Mouse (Mus musculus): ENCODE measurements at regions not wholly inside any gene's neighbourhood (a gene's known extent, or its start where the extent isn't known, plus 50 kb on each side); places are given as distances from the start of the nearest gene placed in this dataset.

DNA sequence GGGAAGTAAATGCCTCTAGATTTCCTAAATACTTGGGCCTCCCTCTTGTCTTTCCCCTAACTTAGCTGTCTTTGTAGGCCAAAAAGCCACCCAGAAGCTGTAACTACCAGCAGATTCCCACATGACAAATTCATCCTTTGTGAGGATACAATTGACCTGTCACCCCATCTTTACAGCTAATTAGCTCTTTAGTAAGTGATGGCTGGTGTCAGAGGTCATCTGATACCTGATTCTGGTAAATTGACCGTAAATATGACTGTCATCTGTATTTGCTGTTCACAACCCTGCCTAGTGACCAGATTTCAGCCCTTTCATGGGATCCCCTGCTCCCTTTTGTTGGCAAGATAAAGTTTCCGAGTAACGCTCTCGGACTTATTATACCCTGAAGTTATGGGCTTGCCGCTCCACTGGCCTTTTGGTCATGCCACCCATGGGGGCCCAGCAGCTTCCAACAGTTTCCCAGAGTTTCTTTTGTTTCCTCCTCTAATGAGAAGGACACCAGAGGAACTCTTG lies 279.5 kb downstream of the Gpat3 start:
- H3K27me3 ChIP-seq (ENCODE audit: control insufficient read depth, insufficient read depth, low read length): no peaks in the 10 kb centered on the region
- TF ChIP-seq POLR2A (IDR thresholded peaks at IDR 0.05; ENCODE audit: control insufficient read depth, low read depth, low read length) (no peak), CTCF (IDR thresholded peaks at IDR 0.05; ENCODE audit: control insufficient read depth, insufficient read depth, insufficient replicate concordance, low read depth, low read length) (no peak)
- no peak overlapping the region for H3K4me3 ChIP-seq (ENCODE audit: control insufficient read depth, low read depth, low read length)

DNA sequence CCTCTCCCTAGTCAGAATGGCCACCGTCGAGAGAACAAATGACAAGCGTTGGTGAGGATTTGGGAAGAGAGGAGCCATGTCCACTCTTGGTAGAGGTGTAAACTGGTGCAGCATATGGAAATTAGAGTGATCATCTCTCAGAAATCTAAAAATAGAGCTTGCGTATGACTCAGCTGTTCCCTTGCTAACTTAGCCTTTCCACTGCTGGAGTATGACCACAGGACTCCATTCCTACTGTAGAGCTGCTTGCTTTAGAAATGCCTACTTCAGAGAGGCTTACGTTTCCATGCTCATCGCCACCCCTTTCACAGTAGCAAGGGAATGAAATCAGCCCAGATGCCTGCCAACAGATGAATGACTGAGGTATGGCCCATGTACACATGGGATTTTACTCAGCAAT lies 277.4 kb downstream of the Gpat3 start:
- Histone ChIP-seq H3K4me1 (ENCODE audit: control insufficient read depth, insufficient read depth, low read length) (no peaks in the 10 kb centered on the region), H3K27ac (ENCODE audit: control insufficient read depth, insufficient read depth, low read depth, low read length) (no peak overlapping the region), H3K36me3 (ENCODE audit: control insufficient read depth, insufficient read depth, low read length) (no peaks in the 10 kb centered on the region), H3K4me3 (ENCODE audit: control insufficient read depth, low read depth, low read length) (no peak overlapping the region), H3K27me3 (ENCODE audit: control insufficient read depth, insufficient read depth, low read length) (no peaks in the 10 kb centered on the region)
- TF ChIP-seq POLR2A (IDR thresholded peaks at IDR 0.05; ENCODE audit: control insufficient read depth, low read depth, low read length) (no peak), CTCF (IDR thresholded peaks at IDR 0.05; ENCODE audit: control insufficient read depth, insufficient read depth, insufficient replicate concordance, low read depth, low read length) (no peak)

More for the DNA sequence above, 279.5 kb downstream of the Gpat3 start:
- no peaks in the 10 kb centered on the region for H3K4me1 ChIP-seq (ENCODE audit: control insufficient read depth, insufficient read depth, low read length)
- H3K27ac ChIP-seq (ENCODE audit: control insufficient read depth, insufficient read depth, low read depth, low read length): no peak overlapping the region
- no peaks in the 10 kb centered on the region for H3K36me3 ChIP-seq (ENCODE audit: control insufficient read depth, insufficient read depth, low read length)

DNA sequence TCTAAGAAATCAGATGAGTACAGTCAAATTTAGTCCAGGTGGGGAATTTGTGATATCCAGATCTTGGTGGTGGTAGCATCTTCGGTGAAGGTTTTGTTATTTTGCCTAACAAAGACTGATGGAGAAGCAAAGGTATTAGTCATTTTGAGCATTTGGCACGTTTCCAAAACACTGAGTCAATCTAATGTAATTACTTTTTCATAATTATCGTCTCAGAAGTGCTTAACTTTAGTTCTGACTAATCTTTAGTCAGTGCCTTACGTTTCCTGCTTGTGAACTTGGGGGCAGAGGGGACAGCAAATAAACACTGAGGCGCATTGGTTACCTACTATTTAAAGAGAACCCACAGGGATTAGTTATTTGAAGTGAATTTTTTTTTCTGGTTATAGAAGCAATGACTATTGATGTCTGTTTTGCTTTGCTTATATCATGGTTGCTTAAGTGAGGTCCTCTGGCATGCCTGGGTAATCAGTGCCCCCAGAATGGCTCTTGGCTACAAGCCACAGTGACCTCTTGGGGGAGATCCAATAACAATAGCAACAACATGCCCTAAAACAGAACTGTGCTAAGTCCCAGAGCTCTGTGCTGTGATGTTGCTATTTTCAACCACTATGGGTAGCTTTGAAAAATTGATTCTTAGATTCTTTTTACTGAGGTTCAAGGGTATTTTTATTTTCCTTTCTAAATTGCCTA lies 275.1 kb downstream of the Gpat3 start:
- TF ChIP-seq POLR2A (IDR thresholded peaks at IDR 0.05; ENCODE audit: control insufficient read depth, low read depth, low read length) (no peak), CTCF (IDR thresholded peaks at IDR 0.05; ENCODE audit: control insufficient read depth, insufficient read depth, insufficient replicate concordance, low read depth, low read length) (no peak)
- Histone ChIP-seq H3K27ac (ENCODE audit: control insufficient read depth, insufficient read depth, low read depth, low read length) (no peak overlapping the region), H3K36me3 (ENCODE audit: control insufficient read depth, insufficient read depth, low read length) (no peaks in the 10 kb centered on the region), H3K4me3 (ENCODE audit: control insufficient read depth, low read depth, low read length) (no peak overlapping the region), H3K27me3 (ENCODE audit: control insufficient read depth, insufficient read depth, low read length) (no peaks in the 10 kb centered on the region), H3K4me1 (ENCODE audit: control insufficient read depth, insufficient read depth, low read length) (no peaks in the 10 kb centered on the region)

DNA sequence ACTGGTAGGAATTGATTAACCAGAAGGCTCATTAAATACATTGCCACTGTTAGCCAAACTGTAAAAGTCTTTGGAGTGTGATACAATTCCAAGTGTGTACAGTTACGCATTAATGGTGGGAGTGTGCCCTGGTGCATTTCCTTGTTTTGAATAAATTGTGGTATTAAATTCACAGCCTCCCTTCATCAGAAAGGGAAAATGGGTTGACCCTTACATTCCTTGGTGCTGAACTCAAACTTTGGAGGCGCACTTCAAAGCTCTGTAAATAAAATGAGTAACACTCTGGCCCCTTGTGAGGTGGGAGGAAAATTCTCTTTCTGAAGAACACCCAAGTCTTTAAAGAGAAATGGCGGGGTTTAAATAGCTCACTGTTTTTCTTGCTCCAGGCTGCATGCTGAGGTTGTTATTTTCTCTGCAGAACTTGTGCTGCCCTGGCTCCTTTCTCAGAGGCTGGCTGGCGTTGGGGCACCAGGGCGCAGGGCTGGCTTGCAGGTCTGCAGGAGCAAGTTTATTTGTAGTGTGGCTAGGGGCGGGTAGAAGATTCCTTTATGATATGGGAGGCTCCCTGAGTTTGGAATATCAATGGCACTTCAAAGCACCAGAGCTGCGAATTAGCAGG lies 266.7 kb downstream of the Gpat3 start:
- no peak overlapping the region for H3K4me3 ChIP-seq (ENCODE audit: control insufficient read depth, low read depth, low read length)
- TF ChIP-seq CTCF (IDR thresholded peaks at IDR 0.05; ENCODE audit: control insufficient read depth, insufficient read depth, insufficient replicate concordance, low read depth, low read length): no peak
- no peak for TF ChIP-seq POLR2A (IDR thresholded peaks at IDR 0.05; ENCODE audit: control insufficient read depth, low read depth, low read length)
- H3K27me3 ChIP-seq (ENCODE audit: control insufficient read depth, insufficient read depth, low read length): no peaks in the 10 kb centered on the region
- H3K27ac ChIP-seq (ENCODE audit: control insufficient read depth, insufficient read depth, low read depth, low read length): no peak overlapping the region
- peaks cover 5% of the 10 kb centered on the region; the same call in 1 of the 2 replicates for H3K4me1 ChIP-seq (ENCODE audit: control insufficient read depth, insufficient read depth, low read length)
- no peaks in the 10 kb centered on the region for H3K36me3 ChIP-seq (ENCODE audit: control insufficient read depth, insufficient read depth, low read length)

DNA sequence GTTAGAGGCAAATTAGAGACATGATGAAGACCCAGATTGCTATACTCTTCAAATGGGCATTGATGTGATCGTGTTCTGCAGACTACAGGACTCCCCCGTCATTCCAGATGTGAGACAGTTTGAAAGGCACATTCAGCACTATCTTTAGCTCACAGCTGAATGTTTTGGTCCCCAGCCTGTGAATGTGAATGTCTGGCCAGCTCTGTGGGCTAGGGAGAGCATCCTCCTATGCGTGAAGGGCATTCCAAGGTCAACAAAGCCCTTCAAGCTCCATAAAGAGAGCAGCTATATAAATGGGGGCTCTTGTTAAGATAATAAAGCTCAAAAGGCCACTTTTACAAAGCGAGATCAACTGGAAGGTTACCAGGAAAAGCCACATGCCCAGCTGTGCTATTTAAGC lies 266.1 kb downstream of the Gpat3 start:
- Histone ChIP-seq H3K36me3 (ENCODE audit: control insufficient read depth, insufficient read depth, low read length) (no peaks in the 10 kb centered on the region), H3K27ac (ENCODE audit: control insufficient read depth, insufficient read depth, low read depth, low read length) (no peak overlapping the region), H3K4me1 (ENCODE audit: control insufficient read depth, insufficient read depth, low read length) (peaks cover 5% of the 10 kb centered on the region; the same call in 1 of the 2 replicates), H3K4me3 (ENCODE audit: control insufficient read depth, low read depth, low read length) (no peak overlapping the region), H3K27me3 (ENCODE audit: control insufficient read depth, insufficient read depth, low read length) (no peaks in the 10 kb centered on the region)
- no peak for TF ChIP-seq POLR2A (IDR thresholded peaks at IDR 0.05; ENCODE audit: control insufficient read depth, low read depth, low read length)
- TF ChIP-seq CTCF (IDR thresholded peaks at IDR 0.05; ENCODE audit: control insufficient read depth, insufficient read depth, insufficient replicate concordance, low read depth, low read length): no peak

DNA sequence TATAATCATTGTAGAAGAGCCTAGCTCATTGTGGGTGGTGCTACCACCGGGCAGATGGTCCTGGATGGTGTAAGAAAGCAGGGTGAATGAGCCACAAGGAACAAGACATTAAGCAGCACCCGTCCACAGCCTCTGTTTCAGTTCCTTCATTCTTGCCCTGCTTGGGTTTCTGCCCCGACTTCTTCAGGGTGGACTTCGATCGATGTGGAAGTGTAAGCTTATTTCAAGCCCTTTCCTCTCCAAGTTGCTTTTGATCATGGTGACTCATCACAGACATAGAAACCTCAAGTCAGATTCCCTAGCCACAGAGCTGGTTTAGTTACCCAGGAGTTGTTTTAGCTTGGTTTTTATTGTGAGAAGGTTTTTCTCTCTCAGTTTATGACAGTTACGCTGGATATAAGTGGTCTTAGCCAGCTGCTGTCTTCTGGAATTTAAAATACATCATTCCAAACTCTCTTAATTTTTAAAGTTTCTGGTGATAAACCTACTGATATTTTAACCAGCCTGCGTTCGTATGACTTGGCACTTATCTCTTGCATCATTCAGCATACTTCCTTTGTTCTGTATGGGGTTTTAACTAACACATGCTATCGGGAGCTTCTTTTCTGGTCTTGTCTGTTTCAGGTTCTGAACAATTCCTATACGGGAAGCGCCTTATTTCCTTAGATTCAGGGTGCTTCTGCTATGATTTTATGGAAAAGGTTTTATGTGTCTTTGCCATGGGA lies 255.6 kb downstream of the Gpat3 start:
- no peak for TF ChIP-seq CTCF (IDR thresholded peaks at IDR 0.05; ENCODE audit: control insufficient read depth, insufficient read depth, insufficient replicate concordance, low read depth, low read length)
- no peak for TF ChIP-seq POLR2A (IDR thresholded peaks at IDR 0.05; ENCODE audit: control insufficient read depth, low read depth, low read length)
- no peaks in the 10 kb centered on the region for H3K27me3 ChIP-seq (ENCODE audit: control insufficient read depth, insufficient read depth, low read length)
- no peaks in the 10 kb centered on the region for H3K4me1 ChIP-seq (ENCODE audit: control insufficient read depth, insufficient read depth, low read length)
- no peaks in the 10 kb centered on the region for H3K36me3 ChIP-seq (ENCODE audit: control insufficient read depth, insufficient read depth, low read length)
- no peak overlapping the region for H3K27ac ChIP-seq (ENCODE audit: control insufficient read depth, insufficient read depth, low read depth, low read length)
- no peak overlapping the region for H3K4me3 ChIP-seq (ENCODE audit: control insufficient read depth, low read depth, low read length)

DNA sequence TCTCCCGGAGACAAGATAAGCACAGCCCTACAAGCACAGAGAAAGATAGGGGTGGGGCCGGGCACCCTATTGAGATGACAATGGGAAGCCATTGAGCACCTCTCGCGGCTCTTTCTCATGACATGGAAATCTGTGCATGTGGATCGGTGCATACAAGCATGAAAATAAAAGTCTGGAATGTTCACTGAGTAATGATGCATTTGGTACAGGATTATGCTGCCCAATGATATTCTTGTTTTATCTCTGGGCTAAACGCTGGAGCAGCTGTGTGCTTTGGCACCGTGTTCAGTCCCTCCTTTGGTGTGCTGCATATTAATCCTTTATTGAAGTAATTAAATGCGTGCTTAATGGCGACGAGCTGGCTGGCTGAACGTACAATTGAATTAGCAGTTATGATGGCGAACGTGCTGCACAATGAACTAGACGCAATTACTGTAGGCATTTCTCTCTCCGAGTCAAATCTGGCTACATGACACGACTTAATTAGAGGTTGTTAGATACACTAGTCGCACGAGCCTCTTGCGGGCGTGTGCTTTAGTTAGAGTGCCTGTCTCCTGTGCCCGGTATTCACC lies 245.6 kb downstream of the Gpat3 start:
- Histone ChIP-seq H3K4me3 (ENCODE audit: control insufficient read depth, low read depth, low read length) (no peak overlapping the region), H3K27me3 (ENCODE audit: control insufficient read depth, insufficient read depth, low read length) (no peaks in the 10 kb centered on the region), H3K4me1 (ENCODE audit: control insufficient read depth, insufficient read depth, low read length) (no peaks in the 10 kb centered on the region), H3K27ac (ENCODE audit: control insufficient read depth, insufficient read depth, low read depth, low read length) (no peak overlapping the region), H3K36me3 (ENCODE audit: control insufficient read depth, insufficient read depth, low read length) (no peaks in the 10 kb centered on the region)
- TF ChIP-seq CTCF (IDR thresholded peaks at IDR 0.05; ENCODE audit: control insufficient read depth, insufficient read depth, insufficient replicate concordance, low read depth, low read length) (no peak), POLR2A (IDR thresholded peaks at IDR 0.05; ENCODE audit: control insufficient read depth, low read depth, low read length) (no peak)
